Mouse (Mus musculus) forebrain, embryonic 16.5 days (tissue): Measurements from ENCODE around the gene Apex1. TPM values are rescaled to one million over a fixed set of nuclear protein-coding genes. Genes with fewer than 3 reads are reported as not detected.
A peak's percentile ranks its signal among the peaks of the same experiment; 100 is the strongest.

ENCODE experiments used
- ATAC-seq: fragments of 200-750 bp; cut with Nextera tagmentation; 2 replicates; pipeline ENCODE4 v1.8.0; 2017; ENCODE audit warnings: mild to moderate bottlenecking, moderate library complexity
- H3K27ac ChIP-seq: fragments of 300-500 bp; sonication (generic); 2 replicates; pipeline ENCODE4 v1.5.1; 2014; ENCODE audit warnings: low read length, control low read depth
- H3K27me3 ChIP-seq: fragments of 300-500 bp; sonication (generic); replicated peaks from 2 replicates; pipeline ENCODE4 v1.6.1; 2014; ENCODE audit warnings: low read length; ENCODE audit not compliant: control insufficient read depth, insufficient read depth
- H3K36me3 ChIP-seq: fragments of 300-500 bp; sonication (generic); 2 replicates; pipeline ENCODE4 v1.6.1; 2014; ENCODE audit not compliant: control insufficient read depth, insufficient read depth
- H3K4me1 ChIP-seq: fragments of 300-500 bp; sonication (generic); replicated peaks from 2 replicates; pipeline ENCODE4 v1.6.1; 2014; ENCODE audit warnings: low read length; ENCODE audit not compliant: control insufficient read depth, insufficient read depth
- H3K4me2 ChIP-seq: fragments of 300-500 bp; sonication (generic); 2 replicates; pipeline ENCODE4 v1.6.1; 2014; ENCODE audit warnings: mild to moderate bottlenecking, low read length, control low read depth
- H3K4me3 ChIP-seq: fragments of 300-500 bp; sonication (generic); replicated peaks from 2 replicates; pipeline ENCODE4 v1.5.1; 2014; ENCODE audit warnings: mild to moderate bottlenecking, low read length, control low read depth
- H3K9ac ChIP-seq: fragments of 300-500 bp; sonication (generic); replicated peaks from 2 replicates; pipeline ENCODE4 v1.6.1; 2014; ENCODE audit warnings: low read depth, low read length, control low read depth
- H3K9me3 ChIP-seq: fragments of 300-500 bp; sonication (generic); 2 replicates; pipeline ENCODE4 v1.6.1; 2016; ENCODE audit warnings: low read length; ENCODE audit not compliant: control insufficient read depth
- WGBS: fragments of 180-500 bp; shearing (Covaris S2); extraction: QIAGEN DNeasy Blood & Tissue Kit; methylation state at CpG from one replicate; pipeline ENCODE4 v1.1.7; 2014; 5-methylcytosine and 5-hydroxymethylcytosine counted together
- polyA plus RNA-seq: library from polyadenylated mRNA; unstranded; fragments of >200 nt; fragmentation: Nextera tagmentation; extraction: Ambion mirVana; gene quantifications from 2 replicates; pipeline ENCODE4 v1.2.1, GENCODE M21; 2015

Apex1 gene
- polyA plus RNA-seq: 265 and 283 TPM in 2 replicates

DNA sequence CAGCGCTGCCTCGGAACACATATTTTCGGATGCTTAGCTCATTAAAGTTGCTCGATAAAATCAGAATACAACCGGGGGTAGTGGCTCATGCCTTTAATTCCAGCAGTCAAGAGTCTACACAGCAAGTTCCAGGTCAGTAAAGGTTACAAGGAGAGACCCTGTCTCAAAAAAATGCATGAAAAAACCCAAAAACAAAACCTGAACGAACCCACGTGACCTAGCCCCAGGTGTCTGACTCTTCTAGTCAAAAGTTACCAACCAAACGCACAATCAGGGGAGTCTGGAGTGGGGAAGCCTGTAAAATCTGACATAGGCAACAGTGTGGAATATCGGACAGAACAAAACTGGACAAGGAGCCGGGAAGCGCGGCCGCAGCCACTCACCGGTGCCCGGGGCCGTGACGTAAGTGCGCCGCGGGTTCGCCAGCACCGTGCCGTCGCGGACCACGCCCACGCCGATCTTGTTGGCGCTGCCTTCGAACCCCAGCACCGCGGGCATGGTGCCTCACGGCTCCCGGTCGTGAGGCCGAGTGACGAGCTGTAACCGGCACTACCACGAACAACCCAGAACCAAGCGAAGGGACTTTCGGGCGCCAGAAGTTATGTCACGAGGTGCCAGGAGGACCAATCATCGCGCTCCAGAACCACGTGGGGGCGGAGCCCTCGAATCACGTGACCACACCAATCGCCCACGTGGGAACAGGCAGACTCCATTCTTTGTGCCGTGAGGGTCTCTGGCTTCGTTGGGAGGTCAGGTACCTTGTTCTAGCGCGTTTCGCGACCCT lies at the start of gene Apex1, which contains the start of gene Osgep:
Apex1 (plus strand) TSS at position 688 of the 784 bp plus-strand sequence.
Osgep (minus strand) TSS at position 613 of the 784 bp plus-strand sequence.
- ATAC-seq: peak; percentile 94
- Histone ChIP-seq H3K9ac (peak within 1 kb of the TSS; percentile 68), H3K27me3 (no peaks in the 10 kb centered on the region), H3K4me2 (peak within 1 kb of the TSS; percentile 78), H3K4me3 (peak within 1 kb of the TSS; percentile 85), H3K9me3 (no peaks in the 10 kb centered on the region), H3K4me1 (peaks cover 29% of the 10 kb centered on the region), H3K27ac (peak within 1 kb of the TSS; percentile 93), H3K36me3 (peaks cover 18% of the 10 kb centered on the region)
- under 1% methylated on average over 57 of the region's 57 CpGs for WGBS

- Histone ChIP-seq H3K27ac (no peak overlapping the region), H3K4me3 (no peak overlapping the region), H3K9ac (no peak overlapping the region), H3K4me1 (peaks cover 7% of the 10 kb centered on the region), H3K36me3 (no peaks in the 10 kb centered on the region), H3K9me3 (no peaks in the 10 kb centered on the region), H3K27me3 (no peaks in the 10 kb centered on the region), H3K4me2 (no peak overlapping the region)
- 88% methylated on average over 3 of the region's 3 CpGs for WGBS
- ATAC-seq: no peak
These were observed 49.6 kb upstream of the Apex1 start for GRCm38 (mm10) chr14:50875175-50875574.

DNA sequence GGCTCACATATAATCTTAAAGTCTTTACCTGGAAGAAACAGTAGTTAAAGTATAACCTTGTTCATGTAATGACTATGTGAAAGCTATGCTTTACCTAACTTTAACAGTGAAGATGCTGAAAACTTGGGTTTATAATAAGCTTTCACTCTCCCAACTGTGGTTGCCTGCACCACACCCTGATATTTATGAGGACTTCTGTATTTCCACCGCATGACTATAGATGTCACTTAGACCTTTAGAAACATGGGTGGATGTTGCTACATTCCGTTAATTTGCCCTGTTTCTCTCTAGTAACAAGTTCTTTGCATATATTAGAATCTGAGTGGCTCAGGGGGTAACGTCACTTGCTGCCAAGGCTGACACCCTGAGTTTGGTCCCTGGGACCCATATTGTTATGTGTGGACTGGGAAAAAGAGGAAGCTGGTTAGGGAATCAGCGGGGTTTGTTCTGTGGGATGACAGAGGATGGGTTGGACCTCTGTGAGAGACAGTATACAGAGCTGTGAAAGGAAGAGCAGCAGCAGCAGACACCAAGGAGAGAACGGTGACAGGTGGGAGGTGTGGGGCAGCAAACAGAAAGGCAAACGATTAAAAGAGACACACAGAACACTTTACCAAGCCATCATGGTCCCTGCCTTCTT lies 49.1 kb upstream of the Apex1 start:
- no peaks in the 10 kb centered on the region for H3K27me3 ChIP-seq
- H3K4me1 ChIP-seq: peaks cover 2% of the 10 kb centered on the region
- H3K4me3 ChIP-seq: no peak overlapping the region
- H3K36me3 ChIP-seq: no peaks in the 10 kb centered on the region
- no peaks in the 10 kb centered on the region for H3K9me3 ChIP-seq
- ATAC-seq: no peak
- no peak overlapping the region for H3K9ac ChIP-seq
- no peak overlapping the region for H3K4me2 ChIP-seq
- WGBS: 80% methylated on average over 6 of the region's 6 CpGs
- H3K27ac ChIP-seq: no peak overlapping the region

- H3K4me1 ChIP-seq: no peaks in the 10 kb centered on the region
- 87% methylated on average over 6 of the region's 6 CpGs for WGBS
- no peaks in the 10 kb centered on the region for H3K36me3 ChIP-seq
- no peaks in the 10 kb centered on the region for H3K27me3 ChIP-seq
- no peak overlapping the region for H3K27ac ChIP-seq
- ATAC-seq: no peak
- H3K4me2 ChIP-seq: no peak overlapping the region
- no peak overlapping the region for H3K4me3 ChIP-seq
- no peaks in the 10 kb centered on the region for H3K9me3 ChIP-seq
- no peak overlapping the region for H3K9ac ChIP-seq
These were observed 48.4 kb upstream of the Apex1 start for GRCm38 (mm10) chr14:50876236-50876950.

GRCm38 (mm10) chr14:50891621-50892020 lies 33.1 kb upstream of the Apex1 start:
- H3K4me3 ChIP-seq: no peak overlapping the region
- H3K27ac ChIP-seq: no peak overlapping the region
- H3K9ac ChIP-seq: no peak overlapping the region
- H3K9me3 ChIP-seq: no peaks in the 10 kb centered on the region
- no peak overlapping the region for H3K4me2 ChIP-seq
- no peaks in the 10 kb centered on the region for H3K36me3 ChIP-seq
- H3K27me3 ChIP-seq: no peaks in the 10 kb centered on the region
- ATAC-seq: no peak
- WGBS: 89% methylated on average over 8 of the region's 8 CpGs
- peaks cover 8% of the 10 kb centered on the region for H3K4me1 ChIP-seq

- H3K4me3 ChIP-seq: no peak overlapping the region
- H3K9ac ChIP-seq: no peak overlapping the region
- 90% methylated on average over 7 of the region's 7 CpGs for WGBS
- ATAC-seq: no peak
- H3K27ac ChIP-seq: no peak overlapping the region
- no peaks in the 10 kb centered on the region for H3K36me3 ChIP-seq
- H3K4me2 ChIP-seq: no peak overlapping the region
- H3K4me1 ChIP-seq: peaks cover 13% of the 10 kb centered on the region
- H3K27me3 ChIP-seq: no peaks in the 10 kb centered on the region
- no peaks in the 10 kb centered on the region for H3K9me3 ChIP-seq
These were observed 32.7 kb upstream of the Apex1 start for GRCm38 (mm10) chr14:50892091-50892490.

DNA sequence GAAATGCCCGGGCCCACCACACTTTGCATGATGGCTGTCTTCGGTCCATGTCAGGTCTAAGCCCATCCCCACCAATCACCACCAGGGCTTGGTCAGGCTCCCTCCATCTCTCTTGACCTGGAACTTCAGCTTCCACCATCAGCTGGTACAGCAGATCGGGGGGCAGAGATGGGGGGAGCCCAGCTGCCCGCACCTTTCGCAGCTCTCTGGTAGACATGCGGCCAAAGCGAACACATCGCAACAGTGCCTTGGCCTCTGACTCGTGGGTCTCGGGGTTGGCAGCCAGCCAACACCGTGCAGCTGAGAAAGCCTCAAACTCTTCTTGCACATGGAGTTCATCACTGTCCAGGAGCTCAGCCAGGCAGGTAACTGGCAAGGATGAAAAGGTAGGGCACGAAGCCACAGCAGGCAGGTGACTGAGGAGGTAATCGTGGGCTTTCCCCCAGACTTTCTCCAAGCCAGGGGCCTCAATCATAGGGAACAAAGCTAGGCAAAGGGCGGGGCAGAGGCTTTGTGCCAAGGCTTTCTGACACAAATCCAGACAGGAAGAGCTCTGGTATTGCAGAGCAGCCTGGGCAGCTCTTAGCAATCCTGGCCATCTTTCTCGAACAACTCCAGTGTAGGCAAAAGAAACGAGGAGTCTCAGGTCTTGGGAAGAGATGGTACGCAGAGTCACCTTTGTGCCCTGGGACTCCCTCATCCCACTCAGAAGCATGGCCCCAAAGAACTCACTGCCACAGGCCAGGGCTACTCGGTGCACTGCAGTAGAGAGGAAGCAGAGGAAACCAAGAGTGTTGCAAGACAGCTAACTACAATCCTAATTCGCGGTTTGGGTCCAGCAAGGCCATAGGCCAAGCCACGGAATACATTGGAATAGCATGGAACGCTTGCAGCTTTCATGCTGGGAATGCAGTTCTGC lies 32.0 kb upstream of the Apex1 start:
- no peak for ATAC-seq
- WGBS: 83% methylated on average over 22 of the region's 22 CpGs
- Histone ChIP-seq H3K9ac (no peak overlapping the region), H3K4me1 (peaks cover 14% of the 10 kb centered on the region), H3K4me3 (no peak overlapping the region), H3K4me2 (no peak overlapping the region), H3K27me3 (no peaks in the 10 kb centered on the region), H3K27ac (no peak overlapping the region), H3K9me3 (no peaks in the 10 kb centered on the region), H3K36me3 (no peaks in the 10 kb centered on the region)

GRCm38 (mm10) chr14:50895407-50895806 lies 29.4 kb upstream of the Apex1 start:
- no peak for ATAC-seq
- no peak overlapping the region for H3K9ac ChIP-seq
- no peaks in the 10 kb centered on the region for H3K36me3 ChIP-seq
- peaks cover 14% of the 10 kb centered on the region for H3K4me1 ChIP-seq
- H3K4me2 ChIP-seq: no peak overlapping the region
- no peak overlapping the region for H3K4me3 ChIP-seq
- no peak overlapping the region for H3K27ac ChIP-seq
- no peaks in the 10 kb centered on the region for H3K9me3 ChIP-seq
- no peaks in the 10 kb centered on the region for H3K27me3 ChIP-seq
